Mouse (Mus musculus): ENCODE results near the gene Map4k3.
"Not testable (repeated sequence)": the region's sequence is repeated elsewhere in the genome, so short reads cannot be mapped to it uniquely, and the experiment has no call there.

DNA sequence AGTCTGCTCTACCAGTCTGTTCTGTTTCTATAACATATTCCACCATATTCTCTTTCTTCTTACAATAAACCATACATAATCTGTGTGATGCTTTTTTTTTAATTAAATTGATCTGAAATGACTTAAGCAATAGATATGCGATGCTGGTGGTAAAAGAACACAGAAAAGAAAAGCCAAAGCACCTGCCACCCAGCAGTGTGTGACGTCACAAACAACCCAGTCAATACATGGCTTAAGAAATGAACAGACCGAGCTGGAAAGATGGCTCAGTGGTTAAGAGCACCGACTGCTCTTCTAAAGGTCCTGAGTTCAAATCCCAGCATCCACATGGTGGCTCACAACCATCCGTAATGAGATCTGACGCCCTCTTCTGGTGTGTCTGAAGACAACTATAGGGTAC is 2.0 kb upstream of the Map4k3 start:
- TF ChIP-seq CTCF (IDR thresholded peaks at IDR 0.05; ENCODE audit: low read depth, low read length); POLR2A (IDR thresholded peaks at IDR 0.05; ENCODE audit: extremely low read depth, insufficient read depth, low read length): not testable (repeated sequence)

All from liver, adult 2 months (tissue).